Mouse (Mus musculus) embryonic facial prominence, embryonic 15.5 days (tissue): ENCODE results near the gene Pdzd2. TPM values are rescaled to one million over a fixed set of nuclear protein-coding genes. Genes with fewer than 3 reads are reported as not detected.

Experiments
- ATAC-seq: fragments of 200-750 bp; cut with Nextera tagmentation; 2 replicates; pipeline ENCODE4 v1.8.0; 2017; ENCODE audit warnings: low read depth, moderate TSS enrichment; ENCODE audit not compliant: insufficient number of reproducible peaks, low FRiP score, low TSS enrichment
- H3K27ac ChIP-seq: fragments of 300-500 bp; sonication (generic); replicated peaks from 2 replicates; pipeline ENCODE4 v1.5.1; 2015; ENCODE audit warnings: mild to moderate bottlenecking, inconsistent platforms
- H3K27me3 ChIP-seq: fragments of 300-500 bp; sonication (generic); 2 replicates; pipeline ENCODE4 v1.6.1; 2015; ENCODE audit warnings: inconsistent platforms
- H3K36me3 ChIP-seq: fragments of 300-500 bp; sonication (generic); 2 replicates; pipeline ENCODE4 v1.6.1; 2015; ENCODE audit warnings: mild to moderate bottlenecking, inconsistent platforms
- H3K4me1 ChIP-seq: fragments of 300-500 bp; sonication (generic); 2 replicates; pipeline ENCODE4 v1.6.1; 2015; ENCODE audit warnings: inconsistent platforms
- H3K4me2 ChIP-seq: fragments of 300-500 bp; sonication (generic); replicated peaks from 2 replicates; pipeline ENCODE4 v1.6.1; 2015; ENCODE audit warnings: mild to moderate bottlenecking, inconsistent platforms
- H3K4me3 ChIP-seq: fragments of 300-500 bp; sonication (generic); replicated peaks from 2 replicates; pipeline ENCODE4 v1.5.1; 2015; ENCODE audit warnings: mild to moderate bottlenecking, inconsistent platforms
- H3K9ac ChIP-seq: fragments of 300-500 bp; sonication (generic); 2 replicates; pipeline ENCODE4 v1.6.1; 2015; ENCODE audit warnings: inconsistent platforms
- H3K9me3 ChIP-seq: fragments of 300-500 bp; sonication (generic); replicated peaks from 2 replicates; pipeline ENCODE4 v1.6.1; 2016; ENCODE audit warnings: inconsistent platforms
- WGBS: fragments of 180-500 bp; shearing (Covaris S2); methylation state at CpG from one replicate; pipeline ENCODE4 v1.1.7; 2015; 5-methylcytosine and 5-hydroxymethylcytosine counted together
- polyA plus RNA-seq: library from polyadenylated mRNA; unstranded; fragments of >200 nt; fragmentation: Nextera tagmentation; extraction: Ambion mirVana; gene quantifications from 2 replicates; pipeline ENCODE4 v1.2.1, GENCODE M21; 2015

The Pdzd2 gene
- polyA plus RNA-seq, 1 experiment from 2014 or later = 43.7 TPM

DNA sequence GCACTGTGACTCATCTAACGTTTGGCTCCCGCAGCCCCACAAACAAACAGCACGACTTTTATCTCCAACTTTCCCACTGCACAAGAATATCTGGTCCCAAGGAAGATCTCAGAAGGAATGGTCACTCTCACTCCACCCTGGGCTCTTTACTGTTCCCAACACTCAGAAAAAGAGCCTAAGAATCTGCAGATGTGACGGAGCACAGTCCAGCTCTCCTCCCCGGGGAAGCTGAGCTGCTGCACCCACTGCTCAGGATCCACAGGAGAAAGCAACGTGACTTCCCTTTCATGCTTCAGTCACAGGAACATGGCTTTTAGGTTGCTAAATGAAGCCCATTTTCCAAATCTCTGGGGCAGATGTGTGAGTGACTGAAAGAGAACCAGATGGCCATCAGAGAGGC is 311.9 kb downstream of the Pdzd2 start:
- no peaks in the 10 kb centered on the region for H3K27me3 ChIP-seq
- H3K9ac ChIP-seq = no peak overlapping the region
- no peak overlapping the region for H3K4me2 ChIP-seq
- 0 out of 2 replicates have a peak, but pooled peaks cover 6% of the 10 kb centered on the region for H3K4me1 ChIP-seq
- no peaks in the 10 kb centered on the region for H3K36me3 ChIP-seq
- no peak for ATAC-seq
- H3K4me3 ChIP-seq = no peak overlapping the region
- H3K9me3 ChIP-seq = no peaks in the 10 kb centered on the region
- no peak overlapping the region for H3K27ac ChIP-seq
- 65% methylated on average over 6 of the region's 6 CpGs for whole genome bisulfite sequencing

DNA sequence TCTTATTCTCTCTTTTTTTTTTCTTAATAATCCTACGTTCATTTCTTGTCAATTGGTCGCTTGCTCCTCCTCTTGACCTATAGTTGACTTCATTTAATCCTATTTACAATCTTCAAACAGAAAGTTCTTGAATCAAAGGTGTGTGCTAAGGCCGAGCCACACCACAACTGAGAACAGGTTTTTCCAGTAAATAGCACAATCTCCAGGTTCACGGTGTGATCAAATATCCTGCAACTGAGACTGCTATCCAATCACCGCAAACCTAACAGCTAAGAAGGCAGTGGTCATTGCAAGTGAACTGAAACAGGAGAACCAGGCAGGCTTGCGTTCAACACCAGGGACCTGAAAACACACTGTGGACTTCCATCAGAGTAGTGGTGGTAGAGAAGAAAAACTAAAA is 313.4 kb downstream of the Pdzd2 start:
- H3K27ac ChIP-seq = peak overlapping the region; percentile 44; the same call in 1 of the 2 replicates
- no peak overlapping the region for H3K9ac ChIP-seq
- ATAC-seq = no peak
- H3K4me2 ChIP-seq = no peak overlapping the region
- no peaks in the 10 kb centered on the region for H3K9me3 ChIP-seq
- H3K4me1 ChIP-seq = 0 out of 2 replicates have a peak, but pooled peaks cover 6% of the 10 kb centered on the region
- no peaks in the 10 kb centered on the region for H3K27me3 ChIP-seq
- H3K4me3 ChIP-seq = no peak overlapping the region
- WGBS = 58% methylated on average over 6 of the region's 6 CpGs
- H3K36me3 ChIP-seq = no peaks in the 10 kb centered on the region

DNA sequence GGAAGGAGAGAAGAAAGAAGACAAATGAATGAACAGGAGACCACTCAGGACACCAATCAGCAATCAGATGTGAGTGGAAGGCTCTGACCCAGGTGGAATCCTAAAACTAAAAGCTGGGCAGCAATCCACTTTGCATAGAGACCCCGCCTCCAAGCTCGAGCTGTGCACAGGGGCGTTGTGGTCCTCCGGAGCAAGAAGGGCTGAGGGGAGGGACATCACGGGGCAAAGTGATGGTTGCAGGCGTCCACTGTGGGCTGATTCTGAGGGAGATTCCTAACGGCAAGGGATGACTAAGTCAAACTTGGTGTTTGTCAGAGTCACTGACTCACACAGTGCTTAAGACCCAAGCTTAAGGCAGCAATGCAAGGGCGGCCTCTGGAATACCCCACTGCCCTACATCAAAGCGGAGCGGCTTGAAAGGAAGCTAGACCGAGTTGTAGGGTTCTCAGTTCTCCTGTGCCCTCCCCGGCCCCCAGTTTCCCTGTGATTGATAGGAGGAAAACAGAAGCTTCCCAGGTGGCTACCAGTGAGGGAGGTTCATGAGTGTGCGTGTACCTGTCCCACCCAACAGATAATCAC is 314.6 kb downstream of the Pdzd2 start:
- H3K9ac ChIP-seq = no peak overlapping the region
- H3K27me3 ChIP-seq = no peaks in the 10 kb centered on the region
- 53% methylated on average over 13 of the region's 13 CpGs for WGBS
- 0 out of 2 replicates have a peak, but pooled peaks cover 1% of the 10 kb centered on the region for H3K4me1 ChIP-seq
- H3K4me3 ChIP-seq = no peak overlapping the region
- H3K36me3 ChIP-seq = no peaks in the 10 kb centered on the region
- no peak overlapping the region for H3K27ac ChIP-seq
- no peaks in the 10 kb centered on the region for H3K9me3 ChIP-seq
- ATAC-seq = no peak; the same call in 1 of the 2 replicates
- H3K4me2 ChIP-seq = no peak overlapping the region

DNA sequence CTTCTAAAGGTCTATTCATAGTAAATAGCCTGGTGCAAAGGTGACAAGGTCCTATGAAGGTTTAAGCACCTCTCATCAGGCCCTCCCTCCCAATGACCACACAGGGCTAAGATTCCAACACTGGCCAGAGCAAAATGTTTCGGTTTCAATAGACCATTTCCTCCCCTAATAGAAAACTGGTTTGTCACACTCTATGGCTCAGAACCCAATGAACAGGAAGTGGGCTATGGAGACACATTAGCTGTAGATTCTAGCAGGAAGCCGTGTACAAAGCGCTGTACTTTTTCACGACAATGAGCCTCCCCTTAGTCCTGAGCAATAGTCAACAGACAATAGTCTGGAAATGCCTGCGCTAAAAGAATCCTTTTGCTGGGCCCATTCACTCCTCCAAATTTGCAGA is 315.5 kb downstream of the Pdzd2 start:
- ATAC-seq = no peak
- Histone ChIP-seq H3K9ac (no peak overlapping the region), H3K9me3 (no peaks in the 10 kb centered on the region), H3K4me3 (no peak overlapping the region), H3K36me3 (no peaks in the 10 kb centered on the region), H3K4me2 (no peak overlapping the region), H3K27ac (0 out of 2 replicates have a peak overlapping the region, but pooled peaks have one; percentile 22), H3K27me3 (no peaks in the 10 kb centered on the region), H3K4me1 (no peaks in the 10 kb centered on the region)
- WGBS = 79% methylated on average over 5 of the region's 5 CpGs

DNA sequence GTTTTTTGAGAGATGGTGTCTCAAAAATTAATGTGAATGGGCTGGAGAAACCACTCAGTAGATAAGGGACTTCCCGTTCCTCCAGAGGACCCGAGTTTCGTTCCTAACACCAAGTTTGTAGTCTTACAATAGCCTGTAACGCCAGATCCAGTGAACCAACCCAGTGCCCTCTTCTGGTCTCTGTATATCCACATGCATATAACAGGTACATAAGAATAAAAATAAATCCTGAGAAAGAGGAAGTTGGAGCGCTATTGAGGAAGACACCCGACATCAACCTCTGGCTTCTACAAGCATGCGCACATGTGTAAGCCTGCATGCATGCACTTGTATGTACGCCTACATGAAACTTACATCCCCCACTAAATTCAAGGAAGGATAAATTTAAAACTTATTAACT is 318.8 kb downstream of the Pdzd2 start:
- no peak overlapping the region for H3K9ac ChIP-seq
- H3K27me3 ChIP-seq = no peaks in the 10 kb centered on the region
- no peak overlapping the region for H3K4me3 ChIP-seq
- WGBS = 95% methylated on average over 8 of the region's 8 CpGs
- no peaks in the 10 kb centered on the region; the same call in 1 of the 2 replicates for H3K36me3 ChIP-seq
- no peak overlapping the region for H3K27ac ChIP-seq
- H3K4me2 ChIP-seq = no peak overlapping the region
- no peaks in the 10 kb centered on the region for H3K9me3 ChIP-seq
- H3K4me1 ChIP-seq = no peaks in the 10 kb centered on the region
- no peak for ATAC-seq

DNA sequence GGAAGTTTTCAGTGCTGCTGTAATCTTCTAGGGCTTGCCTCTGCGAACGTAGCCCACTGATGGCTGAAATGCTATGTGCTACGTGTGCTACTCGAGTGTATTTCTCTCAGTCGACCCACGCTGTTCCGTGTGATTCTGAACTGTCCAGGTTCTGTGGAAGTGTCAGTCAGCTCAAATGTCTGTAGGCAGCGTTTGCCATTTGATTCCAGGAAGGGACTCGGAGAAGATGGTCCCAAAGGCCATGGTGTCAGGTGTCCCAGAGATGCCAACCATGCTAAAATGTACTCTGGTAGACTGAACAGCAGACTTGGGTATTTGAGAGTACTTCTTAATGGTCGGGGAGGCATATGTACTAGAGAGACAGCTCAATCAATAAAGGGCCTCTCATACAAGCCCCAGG is 319.3 kb downstream of the Pdzd2 start:
- no peak for ATAC-seq
- Histone ChIP-seq H3K9ac (no peak overlapping the region), H3K27me3 (no peaks in the 10 kb centered on the region), H3K4me1 (no peaks in the 10 kb centered on the region), H3K9me3 (no peaks in the 10 kb centered on the region), H3K27ac (no peak overlapping the region), H3K4me3 (no peak overlapping the region), H3K36me3 (no peaks in the 10 kb centered on the region; the same call in 1 of the 2 replicates), H3K4me2 (no peak overlapping the region)
- WGBS = 82% methylated on average over 10 of the region's 10 CpGs

DNA sequence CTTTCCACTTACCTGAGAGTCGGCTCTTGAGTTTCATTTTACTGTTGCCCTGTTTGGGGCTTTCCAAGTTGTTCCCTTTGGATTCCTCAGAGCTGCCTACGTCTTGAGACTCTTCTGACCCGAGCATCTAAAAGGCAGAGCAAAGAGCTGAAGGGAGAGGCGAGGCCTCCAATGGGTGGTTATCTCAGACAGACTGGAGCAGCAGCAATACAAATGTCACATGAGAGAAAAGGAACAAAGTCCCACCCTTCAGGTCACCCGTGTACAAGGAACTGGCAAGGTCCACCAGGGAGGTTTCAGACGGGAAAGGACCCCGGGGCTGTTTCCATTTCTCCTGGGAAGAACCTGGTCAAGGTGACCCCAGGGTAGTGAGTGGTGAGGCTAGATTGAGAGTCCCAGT is 320.3 kb downstream of the Pdzd2 start:
- 71% methylated on average over 7 of the region's 7 CpGs for WGBS
- H3K36me3 ChIP-seq = no peaks in the 10 kb centered on the region; the same call in 1 of the 2 replicates
- no peaks in the 10 kb centered on the region for H3K4me1 ChIP-seq
- H3K9me3 ChIP-seq = no peaks in the 10 kb centered on the region
- no peak for ATAC-seq
- no peak overlapping the region for H3K9ac ChIP-seq
- H3K4me2 ChIP-seq = no peak overlapping the region
- H3K27me3 ChIP-seq = no peaks in the 10 kb centered on the region
- H3K4me3 ChIP-seq = no peak overlapping the region
- no peak overlapping the region for H3K27ac ChIP-seq

DNA sequence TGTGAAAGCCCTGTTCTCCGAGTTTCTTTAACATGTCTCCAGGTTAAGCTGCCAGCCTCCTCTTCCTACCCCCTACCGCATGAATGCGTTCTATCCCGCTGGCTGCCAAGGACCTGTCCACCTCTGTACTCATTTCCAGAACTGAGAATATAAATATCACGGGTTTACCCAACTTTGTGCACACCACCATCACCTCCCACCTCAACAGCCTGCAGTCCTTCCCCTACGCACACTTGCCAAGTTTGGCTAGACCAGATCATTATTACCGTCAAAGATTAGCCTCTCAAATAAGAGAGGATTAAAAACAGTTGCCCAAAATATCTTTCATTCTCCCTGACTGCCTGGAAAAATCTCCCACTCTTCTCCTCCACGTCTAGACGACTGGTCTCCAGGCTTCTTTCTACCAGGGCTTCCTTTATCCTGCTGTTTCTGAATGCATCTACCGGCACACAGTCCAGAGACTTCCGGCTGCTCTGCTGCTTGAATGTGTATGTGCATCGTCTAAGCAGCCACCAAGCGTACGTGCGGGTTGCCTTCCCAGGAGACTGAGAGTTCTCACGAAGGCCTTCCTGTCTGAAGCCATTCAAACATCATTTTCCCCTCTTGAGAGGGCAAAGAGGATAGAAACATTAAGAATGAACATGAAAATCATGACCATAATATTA is 324.1 kb downstream of the Pdzd2 start:
- Histone ChIP-seq H3K9me3 (no peaks in the 10 kb centered on the region), H3K4me1 (no peaks in the 10 kb centered on the region), H3K4me2 (no peak overlapping the region), H3K9ac (no peak overlapping the region), H3K27ac (peak overlapping the region; percentile 17; the same call in 1 of the 2 replicates), H3K27me3 (no peaks in the 10 kb centered on the region), H3K36me3 (no peaks in the 10 kb centered on the region; the same call in 1 of the 2 replicates), H3K4me3 (no peak overlapping the region)
- 81% methylated on average over 16 of the region's 16 CpGs for WGBS
- ATAC-seq = no peak

DNA sequence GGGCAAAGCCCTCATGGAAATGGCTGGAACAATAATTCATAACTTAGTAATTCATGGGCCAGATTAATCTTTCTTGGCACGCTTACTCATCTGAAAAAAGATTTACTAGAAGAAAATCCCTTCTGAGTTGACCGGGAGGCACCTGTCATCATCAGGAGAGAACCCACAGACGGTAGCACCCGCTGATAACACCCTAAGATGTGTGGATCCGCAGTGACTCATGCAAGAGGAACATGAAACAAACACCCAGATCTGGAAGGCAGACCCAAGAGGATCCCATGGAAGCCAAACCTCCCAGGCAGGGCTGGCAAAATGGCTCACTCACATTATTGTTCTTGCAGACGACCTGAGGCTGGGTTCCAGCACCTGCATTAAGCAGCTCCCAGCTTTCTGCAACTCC is 325.0 kb downstream of the Pdzd2 start:
- Histone ChIP-seq H3K9me3 (no peaks in the 10 kb centered on the region), H3K9ac (no peak overlapping the region), H3K27ac (no peak overlapping the region), H3K27me3 (no peaks in the 10 kb centered on the region), H3K4me3 (no peak overlapping the region), H3K4me2 (no peak overlapping the region), H3K36me3 (no peaks in the 10 kb centered on the region; the same call in 1 of the 2 replicates), H3K4me1 (no peaks in the 10 kb centered on the region)
- WGBS = 63% methylated on average over 6 of the region's 6 CpGs
- no peak for ATAC-seq

DNA sequence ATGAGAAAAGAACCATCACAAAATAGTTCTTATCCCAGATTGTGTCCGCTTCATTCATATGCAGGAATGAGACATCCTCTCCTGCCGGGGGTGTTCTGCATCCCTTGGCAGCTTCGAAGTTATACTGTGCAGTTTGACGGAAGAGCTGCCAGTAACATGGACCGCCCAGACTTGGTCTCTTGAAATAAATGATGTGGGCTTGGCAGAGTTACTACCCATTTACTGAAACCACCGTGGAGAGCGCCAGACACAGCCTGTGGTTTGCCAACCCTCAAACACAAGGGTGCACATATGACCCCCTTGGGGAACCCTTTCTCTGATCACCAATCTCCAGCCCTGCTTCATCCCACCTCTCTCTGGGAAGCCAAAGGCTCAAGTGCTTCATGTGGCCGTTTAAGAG is 331.5 kb downstream of the Pdzd2 start:
- 57% methylated on average over 8 of the region's 8 CpGs for WGBS

DNA sequence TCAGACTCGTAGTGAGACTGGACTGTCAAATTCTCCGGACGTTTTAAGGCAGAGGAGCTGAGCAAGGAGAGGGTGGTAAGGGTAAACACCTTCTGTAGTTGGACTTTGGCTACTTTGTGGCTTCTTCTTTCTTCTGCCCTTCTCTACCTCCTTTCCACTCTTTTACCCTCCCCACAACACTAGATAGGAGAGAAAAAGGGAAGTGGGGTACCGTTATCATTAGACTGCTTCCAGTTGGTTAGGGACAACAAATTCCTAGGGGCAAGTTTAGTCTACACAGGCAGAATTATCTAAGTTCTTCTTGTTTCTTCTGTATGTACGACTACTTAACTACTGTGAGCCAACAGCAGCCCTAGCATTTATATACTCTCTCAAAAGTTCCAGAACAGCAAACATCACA is 334.1 kb downstream of the Pdzd2 start:
- Histone ChIP-seq H3K9ac (no peak overlapping the region), H3K4me2 (no peak overlapping the region), H3K9me3 (no peaks in the 10 kb centered on the region), H3K4me3 (no peak overlapping the region), H3K4me1 (no peaks in the 10 kb centered on the region), H3K27me3 (no peaks in the 10 kb centered on the region), H3K27ac (no peak overlapping the region), H3K36me3 (peaks cover 25% of the 10 kb centered on the region)
- no peak for ATAC-seq
- WGBS = 81% methylated on average over 5 of the region's 5 CpGs

More for the DNA sequence above, 331.5 kb downstream of the Pdzd2 start:
- no peaks in the 10 kb centered on the region for H3K4me1 ChIP-seq
- H3K4me2 ChIP-seq = no peak overlapping the region
- no peak overlapping the region for H3K9ac ChIP-seq
- no peaks in the 10 kb centered on the region for H3K27me3 ChIP-seq
- no peak overlapping the region for H3K27ac ChIP-seq
- no peaks in the 10 kb centered on the region for H3K9me3 ChIP-seq
- H3K36me3 ChIP-seq = peaks cover 13% of the 10 kb centered on the region
- peak; percentile 78 for ATAC-seq
- H3K4me3 ChIP-seq = no peak overlapping the region

DNA sequence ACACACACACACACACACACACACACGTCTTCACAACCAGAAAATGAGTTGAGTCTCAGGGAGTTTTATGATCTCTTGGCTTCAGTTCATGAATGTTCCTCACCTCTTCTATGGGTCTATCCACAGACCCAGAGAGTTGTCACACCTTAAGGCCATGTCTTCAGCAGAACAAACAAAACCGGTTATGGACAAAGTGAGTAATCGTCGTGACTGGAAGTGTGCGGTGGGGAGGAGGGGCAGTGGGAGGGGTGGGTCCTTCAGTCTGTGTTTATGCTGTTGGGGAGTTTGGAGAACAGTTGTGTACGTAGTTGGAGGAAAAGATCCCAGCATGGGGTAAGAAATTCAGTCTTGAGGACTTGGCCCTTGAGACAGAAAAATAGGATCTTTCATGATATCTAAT is 342.7 kb downstream of the Pdzd2 start:
- peaks cover 16% of the 10 kb centered on the region; the same call in 1 of the 2 replicates for H3K36me3 ChIP-seq
- H3K27me3 ChIP-seq = no peaks in the 10 kb centered on the region
- H3K4me3 ChIP-seq = no peak overlapping the region
- ATAC-seq = no peak
- 67% methylated on average over 6 of the region's 6 CpGs for WGBS
- H3K27ac ChIP-seq = no peak overlapping the region
- H3K4me2 ChIP-seq = no peak overlapping the region
- H3K9me3 ChIP-seq = no peaks in the 10 kb centered on the region
- H3K9ac ChIP-seq = no peak overlapping the region
- no peaks in the 10 kb centered on the region for H3K4me1 ChIP-seq
